Mouse (Mus musculus) forebrain, embryonic 12.5 days (tissue): Measurements from ENCODE around the gene Fam173a. TPM values are rescaled to one million over a fixed set of nuclear protein-coding genes. Genes with fewer than 3 reads are reported as not detected.
A peak's percentile ranks its signal among the peaks of the same experiment; 100 is the strongest.

ENCODE experiments used
- ATAC-seq: fragments of 200-750 bp; cut with Nextera tagmentation; 2 replicates; pipeline ENCODE4 v1.8.0; 2017; ENCODE audit warnings: moderate TSS enrichment; ENCODE audit not compliant: low FRiP score
- H3K27ac ChIP-seq: fragments of 300-500 bp; sonication (generic); 2 replicates; pipeline ENCODE4 v1.5.1; 2016; ENCODE audit warnings: mild to moderate bottlenecking
- H3K27me3 ChIP-seq: fragments of 300-500 bp; sonication (generic); 2 replicates; pipeline ENCODE4 v1.6.1; 2016; ENCODE audit warnings: mild to moderate bottlenecking
- H3K36me3 ChIP-seq: fragments of 300-500 bp; sonication (generic); replicated peaks from 2 replicates; pipeline ENCODE4 v1.6.1; 2016; ENCODE audit warnings: mild to moderate bottlenecking
- H3K4me1 ChIP-seq: fragments of 300-500 bp; sonication (generic); 2 replicates; pipeline ENCODE4 v1.6.1; 2016
- H3K4me2 ChIP-seq: fragments of 300-500 bp; sonication (generic); 2 replicates; pipeline ENCODE4 v1.6.1; 2016; ENCODE audit warnings: mild to moderate bottlenecking, moderate library complexity
- H3K4me3 ChIP-seq: fragments of 300-500 bp; sonication (generic); replicated peaks from 2 replicates; pipeline ENCODE4 v1.5.1; 2016; ENCODE audit warnings: mild to moderate bottlenecking
- H3K9ac ChIP-seq: fragments of 300-500 bp; sonication (generic); 2 replicates; pipeline ENCODE4 v1.6.1; 2016; ENCODE audit warnings: mild to moderate bottlenecking
- H3K9me3 ChIP-seq: fragments of 300-500 bp; sonication (generic); 2 replicates; pipeline ENCODE4 v1.6.1; 2016
- WGBS: fragments of 180-500 bp; shearing (Covaris S2); methylation state at CpG from one replicate; pipeline ENCODE4 v1.1.7; 2016; 5-methylcytosine and 5-hydroxymethylcytosine counted together
- polyA plus RNA-seq: library from polyadenylated mRNA; unstranded; fragments of >200 nt; fragmentation: Nextera tagmentation; extraction: Ambion mirVana; gene quantifications from 2 replicates; pipeline ENCODE4 v1.2.1, GENCODE M21; 2016

Fam173a gene
- polyA plus RNA-seq, 1 experiment from 2014 or later: 76.7 TPM

DNA sequence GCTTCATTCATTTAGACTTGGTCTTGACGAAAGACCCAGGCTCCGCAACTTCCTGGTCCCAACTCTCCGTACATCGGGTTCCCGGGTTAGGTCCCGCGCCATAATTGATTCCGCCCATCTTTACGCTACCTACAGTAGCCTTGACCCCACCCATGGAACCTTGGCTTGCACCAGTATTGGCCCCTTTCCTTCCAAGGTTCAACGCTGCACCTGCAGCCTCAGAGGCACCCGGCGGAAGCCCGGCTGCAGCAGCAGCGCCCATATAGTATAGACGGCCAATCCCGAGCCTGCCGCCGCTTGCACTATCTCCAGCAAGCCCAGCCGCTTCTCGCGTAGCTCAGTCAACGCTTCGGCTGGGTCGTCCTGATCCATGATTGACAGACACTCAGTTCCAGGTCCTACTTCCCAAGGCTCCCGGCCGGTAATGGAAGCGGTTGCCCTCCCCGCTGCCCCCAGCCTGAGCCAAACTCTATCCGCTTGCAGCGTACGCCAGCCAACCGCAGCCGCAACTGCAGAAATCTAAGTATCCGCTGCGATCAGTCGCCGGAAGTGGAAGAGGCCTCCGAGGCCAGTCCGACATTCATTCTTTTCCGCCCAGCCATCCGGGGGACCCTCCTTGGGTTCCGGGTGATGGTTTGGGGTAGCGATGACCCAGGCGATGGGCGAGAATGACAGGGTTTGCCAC lies 716 bp downstream of the Fam173a start:
- under 1% methylated on average over 45 of the region's 45 CpGs for WGBS
- Histone ChIP-seq H3K4me3 (peak overlapping the region; percentile 65), H3K4me2 (peak overlapping the region; percentile 88), H3K27ac (peak overlapping the region; percentile 97), H3K27me3 (no peaks in the 10 kb centered on the region), H3K4me1 (peaks cover 59% of the 10 kb centered on the region), H3K36me3 (peaks cover 24% of the 10 kb centered on the region), H3K9me3 (no peaks in the 10 kb centered on the region), H3K9ac (peak overlapping the region; percentile 81)
- ATAC-seq: peak; percentile 57

DNA sequence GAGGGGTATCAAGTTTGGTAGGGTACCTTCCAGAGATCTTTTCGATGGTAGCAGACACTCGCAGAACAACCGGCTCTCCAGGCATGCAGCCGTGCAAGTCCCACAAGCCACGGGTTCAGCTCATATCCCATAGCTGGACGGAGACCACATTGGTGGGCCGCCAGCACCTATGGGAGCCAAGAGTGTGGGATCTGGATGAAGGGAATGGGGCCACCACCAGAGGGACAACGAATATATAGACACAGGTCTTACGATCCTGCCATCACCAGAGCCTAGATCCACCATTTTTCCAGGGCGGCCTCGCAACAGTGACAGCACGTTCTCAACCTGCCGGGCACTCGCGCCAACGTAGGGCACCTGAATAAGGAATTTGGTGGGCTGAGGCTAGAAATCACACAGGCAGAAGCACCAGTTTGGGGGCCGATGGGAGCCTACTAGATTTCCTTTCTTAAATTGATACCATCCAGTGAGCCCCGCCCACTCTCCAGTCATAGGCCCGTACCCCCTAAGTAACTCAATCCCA lies 1.3 kb downstream of the Fam173a start:
- peaks cover 54% of the 10 kb centered on the region for H3K4me1 ChIP-seq

DNA sequence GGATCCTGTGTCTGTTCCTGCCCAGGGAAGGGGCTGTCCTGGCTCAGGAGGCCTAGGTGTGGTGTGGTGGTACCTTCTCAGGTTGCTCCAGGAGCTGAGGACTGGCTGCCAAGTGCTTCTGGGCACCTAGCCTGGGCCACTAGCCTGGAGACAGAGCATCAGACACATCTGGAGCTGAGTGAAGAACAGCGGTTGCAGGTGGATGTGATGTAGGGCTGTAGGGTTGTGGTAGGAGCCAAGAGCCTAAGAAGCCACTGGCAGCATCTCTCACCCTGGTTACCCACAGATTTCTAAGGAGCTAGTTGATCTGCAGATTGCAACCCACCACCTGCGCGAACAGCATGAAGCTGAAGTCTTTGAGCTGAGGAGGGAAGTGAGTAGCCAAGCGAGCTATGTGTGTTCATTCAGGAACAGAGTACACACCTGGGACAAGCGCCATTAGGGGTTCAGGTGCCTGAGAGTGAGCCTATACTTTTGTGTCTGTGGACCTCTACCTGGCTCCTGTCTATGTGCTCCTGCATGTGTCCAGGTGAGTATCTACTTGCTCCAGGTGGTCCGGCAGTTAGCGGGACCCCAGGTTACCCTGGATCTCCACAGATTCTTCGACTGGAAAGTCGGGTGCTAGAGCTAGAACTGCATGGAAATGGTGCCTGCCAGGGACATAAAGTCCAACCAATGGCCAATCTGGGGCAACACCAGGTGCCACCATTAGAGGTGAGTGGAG lies 5.8 kb downstream of the Fam173a start:
- Histone ChIP-seq H3K9ac (no peak overlapping the region), H3K4me3 (no peak overlapping the region), H3K36me3 (peaks cover 49% of the 10 kb centered on the region), H3K27me3 (no peaks in the 10 kb centered on the region), H3K4me2 (no peak overlapping the region), H3K27ac (no peak overlapping the region), H3K9me3 (no peaks in the 10 kb centered on the region), H3K4me1 (peaks cover 38% of the 10 kb centered on the region)
- WGBS: 92% methylated on average over 9 of the region's 9 CpGs
- no peak for ATAC-seq

More for the DNA sequence above, 1.3 kb downstream of the Fam173a start:
- peak overlapping the region; percentile 88 for H3K4me2 ChIP-seq
- WGBS: 28% methylated on average over 19 of the region's 19 CpGs
- H3K27me3 ChIP-seq: no peaks in the 10 kb centered on the region
- H3K9ac ChIP-seq: peak overlapping the region; percentile 81
- no peaks in the 10 kb centered on the region for H3K9me3 ChIP-seq
- H3K4me3 ChIP-seq: peak overlapping the region; percentile 65
- ATAC-seq: no peak
- peak overlapping the region; percentile 97 for H3K27ac ChIP-seq
- H3K36me3 ChIP-seq: peaks cover 24% of the 10 kb centered on the region

DNA sequence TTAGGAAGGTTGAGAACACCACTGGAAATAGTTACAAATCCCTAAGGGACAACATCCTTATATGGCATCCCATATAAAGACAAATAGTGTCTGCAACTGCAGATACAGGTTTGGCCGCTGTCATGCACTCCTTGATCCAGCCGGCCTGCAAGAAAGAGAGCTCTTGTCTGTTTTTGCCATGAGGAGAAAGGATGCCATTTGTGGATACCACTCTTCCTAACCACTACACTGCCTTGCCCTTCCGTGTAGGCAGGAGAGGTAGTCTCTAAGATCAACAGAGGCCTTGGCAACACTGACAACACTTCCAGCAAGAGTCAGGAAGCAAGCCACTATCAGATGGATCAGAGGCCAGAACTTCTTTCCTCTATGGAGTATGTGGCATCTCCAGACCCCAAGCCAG lies 6.4 kb downstream of the Fam173a start, which contains the start of gene Ccdc78:
Gene Ccdc78, plus strand, starts transcription at position 301 of the 400 bp plus-strand sequence.
- WGBS: 91% methylated on average over 3 of the region's 3 CpGs
- H3K27ac ChIP-seq: peak within 1 kb of the TSS; percentile 91
- peak within 1 kb of the TSS; percentile 88 for H3K4me2 ChIP-seq
- no peaks in the 10 kb centered on the region for H3K9me3 ChIP-seq
- peak within 1 kb of the TSS; percentile 65 for H3K4me3 ChIP-seq
- H3K36me3 ChIP-seq: peaks cover 56% of the 10 kb centered on the region
- no peak for ATAC-seq
- peaks cover 33% of the 10 kb centered on the region for H3K4me1 ChIP-seq
- H3K9ac ChIP-seq: peak within 1 kb of the TSS; percentile 73
- no peaks in the 10 kb centered on the region for H3K27me3 ChIP-seq

DNA sequence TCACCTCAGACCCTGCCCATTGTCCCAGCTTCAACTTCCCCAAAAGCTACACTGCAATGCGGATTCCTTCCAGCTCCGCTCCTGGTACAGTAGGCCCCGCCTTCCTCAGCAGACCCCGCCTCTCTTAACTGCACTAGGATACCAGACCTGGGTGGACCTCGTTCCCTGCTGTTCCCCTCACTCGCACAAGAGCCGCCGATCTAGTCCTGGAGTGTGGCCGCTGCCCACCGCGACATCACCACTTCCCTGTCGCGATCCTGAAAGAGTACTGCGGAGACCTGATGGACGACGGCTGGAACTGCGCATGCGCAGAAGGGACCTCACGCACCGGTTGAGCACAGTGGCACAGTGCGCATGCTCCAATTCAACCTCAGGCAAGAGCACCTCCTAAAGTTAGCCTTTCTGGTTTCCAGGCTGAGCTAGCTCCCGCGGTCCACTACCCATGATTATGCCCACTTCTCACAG lies 7.4 kb downstream of the Fam173a start, which contains the start of gene Haghl:
Gene Haghl, minus strand, starts transcription at position 393 of the 465 bp plus-strand sequence.
- Histone ChIP-seq H3K4me2 (peak within 1 kb of the TSS; percentile 88), H3K4me1 (peaks cover 24% of the 10 kb centered on the region), H3K27ac (peak within 1 kb of the TSS; percentile 91), H3K9me3 (no peaks in the 10 kb centered on the region), H3K4me3 (peak within 1 kb of the TSS; percentile 65), H3K27me3 (no peaks in the 10 kb centered on the region), H3K36me3 (peaks cover 62% of the 10 kb centered on the region), H3K9ac (peak within 1 kb of the TSS; percentile 73)
- WGBS: under 1% methylated on average over 23 of the region's 23 CpGs
- peak; percentile 88 for ATAC-seq

DNA sequence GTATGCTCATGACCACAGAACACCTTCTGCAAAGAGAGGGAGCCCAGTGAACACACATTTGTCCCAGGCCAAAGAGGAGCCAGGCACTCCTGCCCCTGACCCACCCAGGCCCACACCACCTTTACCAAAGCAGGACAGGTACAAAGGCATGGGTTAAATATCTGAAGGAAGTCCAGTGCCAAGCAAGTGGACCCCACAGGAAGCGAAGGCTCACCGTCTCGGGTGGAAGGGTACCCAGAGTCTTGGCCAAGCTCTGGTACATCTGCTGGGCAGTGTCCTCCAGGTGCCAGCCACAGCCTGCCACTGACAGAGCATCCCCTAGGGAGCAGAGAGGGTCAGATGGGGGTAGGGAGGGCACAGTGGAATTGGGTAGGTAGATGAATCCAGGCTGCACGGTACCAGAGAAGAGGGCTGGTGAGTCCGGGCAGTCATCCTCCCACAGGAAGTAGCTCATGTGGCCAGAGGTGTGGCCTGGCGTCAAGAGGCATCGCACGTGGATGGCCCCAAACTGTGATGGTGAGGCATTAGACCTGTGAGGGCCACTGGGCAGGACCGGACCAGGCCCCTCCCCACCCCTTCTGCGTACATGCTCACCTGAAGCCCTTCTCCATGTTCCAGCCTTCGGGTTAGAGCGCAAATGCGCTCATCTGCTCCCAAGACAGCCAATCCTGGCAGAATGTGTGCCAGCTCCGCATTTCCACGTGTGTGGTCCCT lies 8.7 kb downstream of the Fam173a start:
- Histone ChIP-seq H3K9ac (peak overlapping the region; percentile 73), H3K27me3 (no peaks in the 10 kb centered on the region), H3K36me3 (peaks cover 53% of the 10 kb centered on the region), H3K27ac (0 out of 2 replicates have a peak overlapping the region, but pooled peaks have one; percentile 25), H3K4me1 (peaks cover 24% of the 10 kb centered on the region), H3K4me2 (peak overlapping the region; percentile 88), H3K9me3 (no peaks in the 10 kb centered on the region), H3K4me3 (peak overlapping the region; percentile 65)
- 81% methylated on average over 15 of the region's 15 CpGs for WGBS
- ATAC-seq: no peak

DNA sequence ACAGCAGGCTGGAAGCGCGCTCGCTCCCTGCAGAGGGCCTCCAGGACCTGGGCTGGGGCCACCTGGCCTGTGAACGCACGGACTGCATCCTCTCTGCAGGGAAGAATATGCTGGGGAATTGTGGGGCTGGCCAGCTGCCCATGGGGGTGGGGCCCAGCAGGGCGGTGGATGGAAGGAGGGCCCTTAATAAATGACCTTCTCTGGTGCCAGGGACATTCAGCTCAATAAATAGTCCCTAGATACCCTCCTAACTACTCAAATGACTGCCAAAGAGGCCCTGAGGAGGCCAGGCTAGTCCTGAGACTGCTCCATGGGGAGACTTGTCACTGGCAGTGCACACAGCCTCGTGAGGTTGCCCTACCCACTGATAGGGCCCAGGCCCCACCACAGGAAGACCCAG lies 9.6 kb downstream of the Fam173a start:
- peaks cover 51% of the 10 kb centered on the region for H3K36me3 ChIP-seq
- no peak for ATAC-seq
- peak overlapping the region; percentile 36; the same call in 1 of the 2 replicates for H3K9ac ChIP-seq
- no peak overlapping the region for H3K27ac ChIP-seq
- peaks cover 24% of the 10 kb centered on the region for H3K4me1 ChIP-seq
- 80% methylated on average over 7 of the region's 7 CpGs for WGBS
- H3K9me3 ChIP-seq: no peaks in the 10 kb centered on the region
- no peak overlapping the region for H3K4me2 ChIP-seq
- no peak overlapping the region for H3K4me3 ChIP-seq
- H3K27me3 ChIP-seq: no peaks in the 10 kb centered on the region

DNA sequence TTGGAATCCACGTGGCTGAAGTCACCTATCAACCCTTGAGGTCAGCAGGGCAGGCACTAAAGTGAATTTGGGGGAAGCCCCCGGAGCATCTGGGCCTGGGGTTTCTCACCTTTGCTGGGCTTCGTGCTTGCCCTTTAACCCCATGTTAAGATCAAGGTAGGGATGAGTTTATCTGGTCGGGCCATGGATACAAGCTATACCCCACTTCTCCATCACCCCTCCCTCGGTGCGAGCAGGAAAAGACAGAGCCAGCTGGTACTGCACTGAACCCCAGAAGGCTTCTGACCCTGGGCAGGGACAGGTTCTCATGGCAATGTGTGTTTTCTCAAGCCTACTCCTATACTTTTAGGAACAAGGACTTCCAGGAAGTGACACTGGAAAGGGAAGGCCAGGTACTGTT lies 11.4 kb downstream of the Fam173a start:
- no peak overlapping the region for H3K9ac ChIP-seq
- peaks cover 43% of the 10 kb centered on the region for H3K36me3 ChIP-seq
- WGBS: 83% methylated on average over 6 of the region's 6 CpGs
- no peak overlapping the region for H3K4me2 ChIP-seq
- H3K27me3 ChIP-seq: no peaks in the 10 kb centered on the region
- no peaks in the 10 kb centered on the region for H3K9me3 ChIP-seq
- ATAC-seq: no peak
- peaks cover 24% of the 10 kb centered on the region for H3K4me1 ChIP-seq
- H3K4me3 ChIP-seq: no peak overlapping the region
- H3K27ac ChIP-seq: no peak overlapping the region

DNA sequence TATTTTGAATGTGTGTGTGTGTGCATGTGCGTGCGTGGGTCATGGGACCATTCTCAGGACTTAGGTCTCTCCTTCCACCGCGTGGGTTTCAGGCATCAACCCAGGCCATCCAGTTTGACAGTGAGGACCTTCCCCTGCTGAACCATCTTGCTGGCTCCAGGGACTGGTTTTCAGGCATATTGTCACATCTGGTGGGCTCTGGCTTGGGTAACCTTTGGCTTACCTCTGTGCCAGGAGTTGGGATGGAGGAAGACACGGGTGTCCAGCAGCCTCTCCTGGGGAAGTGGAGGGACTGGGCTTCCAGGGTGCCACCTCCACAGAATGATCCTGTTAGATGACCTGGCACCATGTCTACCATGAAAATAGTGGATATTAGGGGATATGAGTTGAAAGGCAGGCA lies 14.8 kb downstream of the Fam173a start:
- Histone ChIP-seq H3K27ac (no peak overlapping the region), H3K4me2 (no peak overlapping the region), H3K36me3 (peaks cover 28% of the 10 kb centered on the region), H3K4me1 (peaks cover 13% of the 10 kb centered on the region), H3K4me3 (no peak overlapping the region), H3K9me3 (no peaks in the 10 kb centered on the region), H3K27me3 (no peaks in the 10 kb centered on the region), H3K9ac (no peak overlapping the region)
- WGBS: 93% methylated on average over 5 of the region's 5 CpGs
- no peak for ATAC-seq

DNA sequence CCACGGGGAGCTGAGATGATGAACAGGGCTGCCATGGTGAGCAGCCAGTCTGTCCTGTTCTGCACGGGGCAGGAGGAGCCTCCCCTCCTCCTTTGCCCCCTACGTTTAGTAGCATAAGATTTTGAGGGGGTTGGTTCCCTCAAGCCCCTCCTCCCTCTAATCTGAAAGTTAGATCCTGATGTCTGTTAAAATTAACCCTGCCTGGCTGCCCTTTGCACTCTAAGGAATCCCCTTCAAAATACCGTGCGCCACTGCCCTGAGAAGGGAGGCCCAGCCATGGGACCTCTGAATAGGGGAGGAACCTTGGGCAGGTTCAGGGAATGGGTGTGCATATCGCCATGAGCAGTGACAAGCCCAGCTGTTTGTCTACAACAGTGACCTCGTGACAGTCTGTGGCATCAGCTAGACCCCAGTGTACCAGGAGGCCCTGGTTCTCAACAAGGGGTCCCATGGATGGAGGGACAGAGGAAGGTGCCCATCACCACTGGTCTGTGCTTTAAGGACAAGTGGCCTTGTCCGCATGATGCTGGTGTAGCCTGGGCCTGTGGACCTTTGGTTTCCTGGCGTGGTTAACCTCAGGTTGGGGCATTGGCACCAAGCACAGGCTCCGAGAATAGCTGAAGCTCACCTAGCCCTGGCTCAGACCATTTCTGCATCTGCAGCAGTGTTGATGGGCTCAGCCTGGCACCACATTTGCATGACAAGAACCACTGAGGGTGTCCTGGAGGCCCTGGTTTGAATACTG lies 17.2 kb downstream of the Fam173a start:
- Histone ChIP-seq H3K9ac (no peak overlapping the region), H3K27me3 (peaks cover 4% of the 10 kb centered on the region; the same call in 1 of the 2 replicates), H3K4me3 (no peak overlapping the region), H3K27ac (no peak overlapping the region), H3K4me1 (peaks cover 11% of the 10 kb centered on the region), H3K4me2 (no peak overlapping the region), H3K36me3 (peaks cover 5% of the 10 kb centered on the region), H3K9me3 (no peaks in the 10 kb centered on the region)
- ATAC-seq: no peak
- WGBS: 83% methylated on average over 10 of the region's 10 CpGs

DNA sequence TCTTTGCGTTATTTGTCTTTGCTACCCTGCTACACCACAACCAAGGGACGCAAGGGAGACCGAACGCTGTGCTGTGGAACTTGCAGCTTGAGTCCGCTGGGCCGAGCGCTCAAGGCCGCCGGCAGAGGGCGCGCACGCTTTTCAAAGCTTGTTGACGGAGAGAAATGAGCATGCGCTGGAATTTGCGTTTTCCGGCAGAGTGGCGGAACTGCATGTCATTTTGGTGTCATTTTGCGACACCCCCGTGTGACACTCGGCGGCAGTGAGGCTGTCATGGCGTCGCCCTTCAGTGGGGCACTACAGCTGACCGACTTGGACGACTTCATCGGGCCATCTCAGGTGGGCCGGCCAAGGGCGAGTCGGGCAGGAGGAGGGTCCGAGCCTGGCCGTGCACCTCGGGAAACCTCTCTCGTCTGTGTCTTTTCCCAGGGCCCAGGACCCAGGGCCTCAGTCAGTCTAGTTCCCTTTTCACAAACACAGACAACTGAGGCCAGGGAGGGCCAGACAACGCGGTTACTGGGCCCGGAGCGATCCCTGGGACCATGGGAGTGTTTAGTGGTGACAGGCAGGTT lies 19.1 kb downstream of the Fam173a start, which contains the start of gene Narfl:
Gene Narfl, plus strand, starts transcription at position 228 of the 572 bp plus-strand sequence.
- H3K36me3 ChIP-seq: peaks cover 5% of the 10 kb centered on the region
- peak within 1 kb of the TSS; percentile 85 for H3K4me2 ChIP-seq
- H3K9ac ChIP-seq: peak within 1 kb of the TSS; percentile 77
- H3K4me3 ChIP-seq: peak within 1 kb of the TSS; percentile 74
- WGBS: under 1% methylated on average over 37 of the region's 37 CpGs
- H3K27me3 ChIP-seq: peaks cover 21% of the 10 kb centered on the region
- H3K4me1 ChIP-seq: peaks cover 11% of the 10 kb centered on the region
- H3K27ac ChIP-seq: no peak within 1 kb of the TSS
- no peaks in the 10 kb centered on the region for H3K9me3 ChIP-seq
- peak; percentile 89 for ATAC-seq
